Mouse (Mus musculus) CH12.LX (cell line): Measurements from ENCODE around the gene Gm28053.

Experiments
- CHD2 ChIP-seq: IDR thresholded peaks from 2 replicates; pipeline ENCODE4 v1.6.1; 2011; ENCODE audit warnings: low read length, improper control_type of control experiment
- EP300 ChIP-seq: IDR thresholded peaks from 2 replicates; pipeline ENCODE4 v1.6.1; 2011; ENCODE audit warnings: low read length, improper control_type of control experiment
- MAX ChIP-seq: IDR thresholded peaks from 2 replicates; pipeline ENCODE4 v1.6.1; 2011; ENCODE audit warnings: low read length, improper control_type of control experiment

DNA sequence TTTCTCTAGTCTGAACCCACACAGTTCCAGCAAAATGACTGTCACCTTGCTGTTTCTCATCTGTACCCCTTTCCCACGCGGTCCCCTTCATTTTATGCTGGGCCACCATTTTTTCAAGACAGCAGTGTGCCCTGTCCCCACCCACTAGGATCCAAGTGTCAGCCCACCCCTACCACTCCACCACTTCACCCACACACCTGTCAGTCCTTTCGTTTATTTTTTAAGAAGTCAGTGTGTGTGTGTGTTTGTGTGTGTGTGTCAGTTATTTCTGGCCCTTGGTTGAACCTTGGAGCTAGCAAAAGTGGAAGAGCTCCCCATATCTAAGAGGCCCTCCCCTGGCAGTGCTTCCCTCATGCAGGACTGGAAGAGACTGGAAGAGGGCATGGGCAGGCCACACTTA is 50.5 kb downstream of the Gm28053 start:
- no peak for TF ChIP-seq CHD2
- TF ChIP-seq MAX, result no peak
- TF ChIP-seq EP300, result no peak
